Mouse (Mus musculus) liver, adult 2 months (tissue): ENCODE data around the gene Wnt3a.

Source experiments
- CTCF ChIP-seq: fragments of 200-500 bp; IDR thresholded peaks from 2 replicates; pipeline ENCODE4 v1.5.1; 2011; ENCODE audit warnings: low read depth, low read length, control low read depth
- POLR2A ChIP-seq: fragments of 200-500 bp; IDR thresholded peaks from 2 replicates; pipeline ENCODE4 v1.6.1; 2011; ENCODE audit warnings: low read length, control low read depth; ENCODE audit not compliant: insufficient read depth; ENCODE audit errors: extremely low read depth

GRCm38 (mm10) chr11:59232797-59233196 is 57.8 kb downstream of the Wnt3a start:
- TF ChIP-seq POLR2A = no peak
- no peak for TF ChIP-seq CTCF
